Mouse (Mus musculus) kidney, adult 11 months (tissue): ENCODE measurements around the gene Tekt2.

Experiments
- DNase-seq: peaks from one replicate; pipeline ENCODE4 v3.0.0; 2022

The Tekt2 gene

DNA sequence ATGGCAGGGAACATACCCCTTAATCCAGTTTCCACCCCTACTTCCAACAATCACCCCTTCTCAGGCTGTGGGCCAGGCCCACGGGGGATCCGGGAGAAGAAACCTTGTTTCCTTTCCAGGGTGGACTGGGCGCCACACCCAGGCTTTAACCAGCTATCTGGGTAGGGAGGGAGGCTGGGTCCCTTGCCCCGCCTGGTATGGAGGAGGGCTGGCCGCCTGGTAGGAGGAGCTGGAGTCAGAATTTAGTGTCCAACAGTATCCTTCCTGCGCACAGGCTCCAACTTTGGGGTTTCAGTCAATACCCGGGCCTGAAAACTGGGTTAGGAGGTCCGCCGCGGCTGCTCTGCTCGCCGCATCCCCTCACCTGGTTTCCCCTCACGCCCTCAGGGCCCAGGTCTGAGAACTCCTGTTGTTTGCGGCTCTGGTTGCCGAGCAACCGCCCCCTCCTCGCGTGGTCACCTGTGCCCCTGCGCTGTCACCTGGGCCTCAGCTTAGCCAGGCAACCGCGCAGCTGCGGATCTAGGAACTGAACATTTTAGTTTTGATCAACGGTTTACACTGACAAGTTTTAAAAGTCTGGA is at the start of gene Tekt2:
Tekt2 (minus strand) TSS at position 408 of the 581 bp plus-strand sequence.
- no peak for DNase-seq

DNA sequence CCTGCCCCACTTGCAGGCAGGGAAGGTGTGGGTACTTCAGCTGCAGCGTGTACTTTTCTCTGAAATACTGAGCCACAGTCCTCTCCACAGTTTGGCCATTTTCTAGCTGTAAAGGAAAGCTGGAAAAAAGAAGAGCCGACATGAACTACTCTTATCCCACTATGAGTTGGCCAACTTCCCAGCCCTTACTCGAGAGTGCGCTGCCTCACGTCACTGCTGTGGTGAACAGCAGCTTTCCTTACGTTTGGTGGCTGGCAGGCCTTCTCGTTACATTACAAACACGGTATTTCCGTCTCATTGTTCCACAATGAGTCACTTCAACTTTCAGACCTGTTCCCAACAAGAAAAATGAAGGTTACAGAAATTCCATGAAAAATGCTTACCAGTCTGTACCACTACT is 46.0 kb upstream of the Tekt2 start:
- DNase-seq: no peak

DNA sequence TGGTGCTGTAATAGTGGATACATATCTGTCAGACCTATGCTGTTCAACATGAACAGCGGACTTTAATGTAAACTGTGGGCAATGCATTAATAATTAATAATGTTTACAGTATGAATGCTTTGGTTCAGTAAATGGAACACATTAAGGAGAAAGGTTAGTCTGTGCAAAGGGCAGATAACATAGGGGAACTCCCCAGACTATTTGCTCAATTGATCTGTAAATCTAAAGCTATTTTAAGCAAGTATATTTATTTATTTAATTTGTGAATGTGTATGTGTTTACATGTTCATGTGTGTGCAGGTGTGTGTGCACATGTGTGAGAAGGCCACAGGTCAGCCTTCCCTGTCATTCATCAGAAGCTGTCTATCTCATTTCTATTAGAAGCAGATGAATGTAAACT is 34.6 kb upstream of the Tekt2 start:
- no peak for DNase-seq

DNA sequence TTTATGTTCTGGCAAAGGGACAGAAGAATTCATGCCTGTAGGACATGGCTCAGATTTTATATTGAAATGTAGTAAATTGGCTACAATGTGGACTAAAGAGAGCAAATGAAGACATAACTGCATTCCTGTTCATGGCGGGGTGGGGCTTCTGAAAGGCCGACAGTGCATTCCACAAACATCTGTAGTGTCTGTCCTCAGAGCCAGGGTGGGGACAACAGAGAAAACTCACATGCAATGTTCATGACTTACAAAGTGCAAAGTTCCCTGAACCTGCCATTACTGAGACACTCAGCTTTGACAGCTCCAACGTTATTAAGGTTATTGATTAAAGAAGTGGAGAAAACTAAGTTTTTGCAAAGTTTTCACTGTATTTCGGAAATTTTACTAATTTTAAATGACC is 18.0 kb upstream of the Tekt2 start:
- no peak for DNase-seq

GRCm38 (mm10) chr4:126339461-126339860 is 14.0 kb upstream of the Tekt2 start:
- DNase-seq: no peak

DNA sequence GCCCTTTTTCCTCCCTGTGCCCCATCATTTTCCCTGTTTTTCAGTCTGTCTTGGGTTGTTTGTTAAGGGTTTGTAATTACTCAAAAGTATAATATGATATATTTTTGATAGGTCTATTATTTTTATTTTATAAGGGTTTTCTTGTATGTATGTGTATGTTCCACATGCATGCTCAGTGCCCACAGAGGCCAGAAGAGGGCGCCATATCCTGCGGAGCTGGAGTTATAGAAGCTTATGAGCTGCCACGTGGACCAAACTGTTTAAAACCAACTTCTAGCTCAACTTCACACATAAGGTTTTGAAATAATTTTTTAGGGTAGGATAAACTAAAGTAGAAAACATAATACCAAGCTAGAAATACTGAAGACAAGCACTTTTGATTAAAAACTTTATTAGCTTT is 6.9 kb upstream of the Tekt2 start:
- DNase-seq: no peak

GRCm38 (mm10) chr4:126331751-126332150 is 6.3 kb upstream of the Tekt2 start:
- no peak for DNase-seq

- no peak for DNase-seq
Measured at GRCm38 (mm10) chr4:126330295-126330694, 4.8 kb upstream of the Tekt2 start.

DNA sequence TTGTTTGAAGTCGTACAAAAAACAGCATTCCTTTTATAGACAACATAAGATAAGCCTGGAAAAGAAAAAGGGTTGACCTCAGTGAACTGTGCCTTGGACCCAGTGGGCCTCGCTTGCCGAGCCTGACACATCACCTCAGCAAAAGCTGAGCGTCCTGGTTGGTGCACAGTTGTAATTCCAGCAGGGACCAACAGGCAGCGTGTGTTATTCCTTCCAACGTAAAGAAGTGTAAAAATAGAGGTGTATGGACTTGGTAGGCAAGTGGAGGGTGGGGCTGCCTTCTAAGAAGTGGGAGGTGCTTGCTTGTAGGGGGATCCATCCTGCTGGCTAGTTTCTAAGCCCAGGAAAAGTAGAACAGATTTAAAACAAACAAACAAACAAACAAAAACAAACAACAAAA is 548 bp upstream of the Tekt2 start:
- no peak for DNase-seq

GRCm38 (mm10) chr4:126324861-126325260 is 627 bp downstream of the Tekt2 start:
- no peak for DNase-seq

GRCm38 (mm10) chr4:126322646-126323045 is 2.8 kb downstream of the Tekt2 start:
- no peak for DNase-seq

GRCm38 (mm10) chr4:126321854-126322511 is 3.5 kb downstream of the Tekt2 start:
- DNase-seq: no peak

DNA sequence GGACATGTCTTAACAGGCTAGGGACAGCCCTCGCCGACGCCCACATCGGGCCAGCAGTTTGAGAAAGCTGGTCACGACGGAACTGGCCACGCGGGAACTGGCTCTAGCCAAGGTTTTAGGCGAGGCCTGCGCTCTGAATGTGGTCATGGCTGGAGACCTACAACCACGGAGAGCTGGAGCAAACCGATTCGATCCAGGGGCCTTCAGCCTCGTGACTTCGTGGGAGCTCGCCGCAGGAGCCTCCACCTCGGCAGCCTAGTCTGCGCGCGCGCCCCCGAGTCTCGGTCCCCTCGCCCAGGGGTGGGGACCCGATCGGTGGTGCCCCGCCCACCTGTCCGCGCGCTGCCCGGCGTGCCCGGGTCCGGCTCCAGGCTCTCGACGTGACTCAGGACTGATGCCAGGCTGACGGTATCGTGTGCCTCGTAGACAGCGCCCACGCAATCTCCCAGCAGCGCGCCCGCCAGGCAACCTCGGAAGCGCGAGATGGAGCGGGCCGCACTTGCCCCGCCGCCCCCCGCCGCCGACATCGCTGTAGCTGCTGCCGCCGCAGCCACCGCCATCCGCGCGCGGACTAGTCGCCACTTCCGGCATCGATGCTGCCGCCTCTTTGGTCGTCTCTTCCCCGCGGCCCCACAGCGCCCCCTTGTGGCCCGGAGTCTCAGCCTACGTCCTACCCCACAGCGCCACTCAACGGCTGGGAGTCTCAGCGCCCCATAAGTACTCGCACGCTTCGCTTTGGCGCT is 4.2 kb downstream of the Tekt2 start, which contains the start of gene Adprhl2:
Adprhl2 (minus strand) TSS at position 593 of the 743 bp plus-strand sequence.
- DNase-seq: peak; percentile 93

DNA sequence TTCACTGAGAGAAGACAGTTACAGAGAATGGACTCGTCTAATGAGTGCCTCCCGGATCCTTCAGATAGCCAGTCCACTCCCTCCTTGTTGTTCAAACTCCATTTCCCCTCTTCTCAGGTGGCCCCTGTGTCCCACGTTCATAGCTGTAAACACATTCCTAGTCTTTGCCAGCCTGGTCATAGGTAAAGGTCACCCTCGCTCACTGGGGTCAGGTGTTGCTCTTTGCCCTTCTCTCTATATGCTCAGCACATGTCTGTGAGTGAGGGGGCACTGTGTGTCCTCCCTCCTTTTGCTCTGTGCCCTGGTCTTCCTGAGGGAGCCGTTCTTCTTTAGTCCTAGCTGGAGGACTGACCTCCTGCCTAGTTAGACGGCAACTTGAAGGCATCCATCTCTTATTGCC is 5.7 kb downstream of the Tekt2 start:
- DNase-seq: no peak

GRCm38 (mm10) chr4:126316443-126317040 is 8.9 kb downstream of the Tekt2 start:
- no peak for DNase-seq

DNA sequence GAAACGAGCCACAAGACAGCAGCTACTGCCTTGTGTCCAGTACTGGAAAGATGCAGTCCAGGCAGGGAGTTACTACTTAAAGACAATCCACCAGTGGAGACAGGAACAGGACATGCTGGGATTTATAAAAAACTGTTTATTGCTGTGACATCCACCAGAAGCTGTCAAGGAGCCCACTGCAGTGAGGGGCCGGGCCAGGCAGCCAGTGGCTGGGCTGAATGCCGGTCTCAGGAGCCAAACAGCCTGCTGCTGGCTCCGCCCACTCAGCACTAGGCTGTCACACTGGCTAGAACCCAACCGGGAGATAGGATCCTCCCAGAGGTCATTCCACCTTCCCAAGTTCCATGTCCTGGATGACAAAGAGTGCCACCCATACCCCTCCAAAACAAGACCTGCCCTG is 9.6 kb downstream of the Tekt2 start:
- DNase-seq: peak; percentile 44

GRCm38 (mm10) chr4:126314393-126314792 is 11.1 kb downstream of the Tekt2 start:
- DNase-seq: peak; percentile 80

GRCm38 (mm10) chr4:126313202-126313601 is 12.3 kb downstream of the Tekt2 start:
- DNase-seq: no peak

- no peak for DNase-seq
Measured at GRCm38 (mm10) chr4:126311566-126312200, 13.8 kb downstream of the Tekt2 start.

- no peak for DNase-seq
Measured at GRCm38 (mm10) chr4:126310344-126310743, 15.1 kb downstream of the Tekt2 start.

DNA sequence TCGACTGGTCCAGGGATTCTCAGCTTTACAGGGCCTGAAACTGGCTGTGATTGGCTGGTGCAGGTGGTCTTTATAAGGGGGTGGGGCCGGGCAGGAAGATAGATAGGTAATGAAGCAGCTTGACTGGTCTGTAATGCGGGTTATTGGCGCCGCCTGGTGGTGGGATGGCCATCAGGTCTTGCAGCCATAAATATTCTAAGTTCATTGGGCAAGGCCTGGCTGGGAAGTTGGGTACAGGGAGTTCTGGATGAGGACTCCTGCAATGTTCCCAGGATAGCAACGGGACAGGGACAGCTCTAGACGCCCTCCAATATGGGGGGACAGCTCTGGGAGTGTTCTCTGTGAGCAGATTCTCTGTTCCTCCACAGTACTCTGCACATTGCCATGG is 15.6 kb downstream of the Tekt2 start:
- DNase-seq: peak; percentile 79

DNA sequence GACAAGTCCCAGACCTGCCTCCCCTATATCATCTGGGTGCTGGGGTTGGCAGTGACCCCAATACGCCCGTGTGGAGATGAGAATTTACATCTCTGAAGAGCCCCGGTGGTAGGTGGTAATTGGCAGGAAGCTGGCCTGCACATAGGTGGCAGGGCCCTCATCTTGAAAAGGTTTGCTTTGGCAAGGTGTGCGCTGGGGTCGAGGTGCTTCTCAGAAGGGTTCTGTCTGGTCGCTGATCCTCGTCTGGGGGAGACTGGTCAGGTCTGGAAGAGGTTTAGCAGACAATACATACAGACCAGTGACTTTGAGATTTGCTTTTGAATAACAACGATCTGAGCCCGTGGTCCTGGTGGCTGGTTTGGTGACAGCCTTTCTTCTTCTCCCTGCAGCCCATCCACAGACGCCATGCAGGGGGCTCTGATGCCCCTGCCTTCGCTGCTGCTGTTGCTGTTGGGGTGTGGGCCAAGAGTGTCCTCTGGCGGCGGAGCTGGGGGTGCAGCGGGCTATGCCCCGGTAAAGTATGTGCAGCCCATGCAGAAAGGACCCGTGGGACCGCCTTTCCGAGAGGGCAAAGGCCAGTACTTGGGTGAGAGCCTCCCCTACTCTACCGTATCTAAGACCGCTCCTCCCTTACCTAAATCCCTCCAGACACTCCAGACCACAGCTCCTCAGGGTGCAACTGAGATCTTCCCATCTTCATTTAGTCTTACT is 16.1 kb downstream of the Tekt2 start:
- DNase-seq: no peak

- no peak for DNase-seq
Measured at GRCm38 (mm10) chr4:126306827-126307226, 18.7 kb downstream of the Tekt2 start.
